Mouse (Mus musculus): ENCODE results near the gene Rasgrf1.

DNA sequence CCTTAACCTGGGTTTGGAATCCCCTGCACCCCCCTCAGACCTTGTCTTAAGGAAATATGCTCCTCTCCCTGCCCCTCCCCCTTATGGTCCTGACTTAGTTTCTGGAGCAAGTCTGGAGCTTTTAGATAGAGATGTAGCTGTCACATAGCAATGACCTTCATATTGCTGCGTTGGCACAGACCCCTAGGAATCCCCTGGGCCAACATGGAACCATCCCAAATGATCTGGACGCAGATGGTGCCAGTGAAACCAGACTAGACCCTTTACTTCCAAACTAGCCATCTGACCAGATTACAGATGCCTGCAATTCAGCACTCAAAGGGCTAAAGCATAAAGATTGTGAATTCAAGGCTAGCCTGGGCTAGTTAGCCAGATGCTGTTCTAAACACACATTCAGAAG, 147.0 kb downstream of the Rasgrf1 start:
- TF ChIP-seq POLR2A (IDR thresholded peaks at IDR 0.05; ENCODE audit: insufficient read depth, low read depth, low read length) (no peak), CTCF (IDR thresholded peaks at IDR 0.05; ENCODE audit: insufficient read depth, low read depth, low read length) (no peak)

All from olfactory bulb, adult 2 months (tissue).